Mouse (Mus musculus) midbrain, postnatal 0 days (tissue): ENCODE measurements at regions not wholly inside any gene's neighbourhood (a gene's known extent, or its start where the extent isn't known, plus 50 kb on each side); places are given as distances from the start of the nearest gene placed in this dataset.

Experiments used
- ATAC-seq: fragments of 200-750 bp; cut with Nextera tagmentation; 2 replicates; pipeline ENCODE4 v1.8.0; 2017; ENCODE audit warnings: moderate number of reproducible peaks, mild to moderate bottlenecking, moderate TSS enrichment, moderate library complexity; ENCODE audit not compliant: low FRiP score
- DNase-seq: peaks from one replicate; pipeline ENCODE4 v3.0.0-alpha.2; 2015; ENCODE audit warnings: low spot score
- H3K27ac ChIP-seq: fragments of 300-500 bp; sonication (generic); 2 replicates; pipeline ENCODE4 v1.5.1; 2014; ENCODE audit warnings: low read depth, mild to moderate bottlenecking, low read length, mixed read lengths
- H3K27me3 ChIP-seq: fragments of 300-500 bp; sonication (generic); 2 replicates; pipeline ENCODE4 v1.6.1; 2014; ENCODE audit warnings: low read length, control low read depth, mixed read lengths; ENCODE audit not compliant: insufficient read depth
- H3K36me3 ChIP-seq: fragments of 300-500 bp; sonication (generic); 2 replicates; pipeline ENCODE4 v1.6.1; 2014; ENCODE audit warnings: low read length, control low read depth, mixed read lengths; ENCODE audit not compliant: insufficient read depth
- H3K4me1 ChIP-seq: fragments of 300-500 bp; sonication (generic); 2 replicates; pipeline ENCODE4 v1.6.1; 2014; ENCODE audit warnings: mild to moderate bottlenecking, control low read depth, antibody characterized with exemption, low read length, mixed read lengths; ENCODE audit not compliant: insufficient read depth
- H3K4me2 ChIP-seq: fragments of 300-500 bp; sonication (generic); 2 replicates; pipeline ENCODE4 v1.6.1; 2014; ENCODE audit warnings: low read depth, mild to moderate bottlenecking, low read length, mixed read lengths; ENCODE audit not compliant: poor library complexity, severe bottlenecking
- H3K4me3 ChIP-seq: fragments of 300-500 bp; sonication (generic); 2 replicates; pipeline ENCODE4 v1.5.1; 2014; ENCODE audit warnings: low read depth, mild to moderate bottlenecking, low read length, moderate library complexity
- H3K9ac ChIP-seq: fragments of 300-500 bp; sonication (generic); replicated peaks from 2 replicates; pipeline ENCODE4 v1.6.1; 2014; ENCODE audit warnings: mild to moderate bottlenecking, low read length, moderate library complexity, mixed read lengths; ENCODE audit not compliant: poor library complexity, severe bottlenecking
- H3K9me3 ChIP-seq: fragments of 300-500 bp; sonication (generic); 2 replicates; pipeline ENCODE4 v1.6.1; 2016; ENCODE audit warnings: low read length, control low read depth
- CTCF ChIP-seq: IDR thresholded peaks from 2 replicates; pipeline ENCODE4 v1.5.1; 2016; ENCODE audit warnings: antibody characterized with exemption, mild to moderate bottlenecking
- WGBS: fragments of 180-500 bp; shearing (Covaris S2); extraction: QIAGEN DNeasy Blood & Tissue Kit; methylation state at CpG from one replicate; pipeline ENCODE4 v1.1.7; 2014; 5-methylcytosine and 5-hydroxymethylcytosine counted together

- WGBS = 83% methylated on average over 1 of the region's 1 CpGs
- H3K27me3 ChIP-seq = no peaks in the 10 kb centered on the region
- no peaks in the 10 kb centered on the region for H3K36me3 ChIP-seq
- DNase-seq (no peak), ATAC-seq (no peak)
- H3K4me3 ChIP-seq = no peak overlapping the region
- no peak overlapping the region for H3K9ac ChIP-seq
- no peak overlapping the region for H3K4me2 ChIP-seq
- no peak for TF ChIP-seq CTCF
- H3K9me3 ChIP-seq = no peaks in the 10 kb centered on the region
- H3K4me1 ChIP-seq = no peaks in the 10 kb centered on the region
- H3K27ac ChIP-seq = no peak overlapping the region
Measured at GRCm38 (mm10) chr11:56341731-56342130, 300.9 kb upstream of the Nmur2 start.

- no peak for TF ChIP-seq CTCF
- no peak for DNase-seq
Measured at GRCm38 (mm10) chr11:56341040-56341439, 300.2 kb upstream of the Nmur2 start.

GRCm38 (mm10) chr11:56338511-56338910 is 297.7 kb upstream of the Nmur2 start:
- Histone ChIP-seq H3K27ac (no peak overlapping the region), H3K4me3 (no peak overlapping the region), H3K27me3 (no peaks in the 10 kb centered on the region), H3K9me3 (no peaks in the 10 kb centered on the region), H3K4me2 (no peak overlapping the region), H3K36me3 (no peaks in the 10 kb centered on the region), H3K9ac (no peak overlapping the region), H3K4me1 (no peaks in the 10 kb centered on the region)
- no peak for TF ChIP-seq CTCF
- DNase-seq (no peak), ATAC-seq (no peak)
- 81% methylated on average over 2 of the region's 2 CpGs for WGBS

More at GRCm38 (mm10) chr11:56341040-56341439, 300.2 kb upstream of the Nmur2 start:
- H3K36me3 ChIP-seq = no peaks in the 10 kb centered on the region
- WGBS = 41% methylated on average over 2 of the region's 2 CpGs
- no peaks in the 10 kb centered on the region for H3K9me3 ChIP-seq
- H3K27me3 ChIP-seq = no peaks in the 10 kb centered on the region
- H3K4me2 ChIP-seq = no peak overlapping the region
- H3K27ac ChIP-seq = no peak overlapping the region
- H3K4me3 ChIP-seq = no peak overlapping the region
- no peaks in the 10 kb centered on the region for H3K4me1 ChIP-seq
- no peak for ATAC-seq
- no peak overlapping the region for H3K9ac ChIP-seq

GRCm38 (mm10) chr11:56335937-56336336 is 295.1 kb upstream of the Nmur2 start:
- H3K4me3 ChIP-seq = no peak overlapping the region
- no peak for TF ChIP-seq CTCF
- no peaks in the 10 kb centered on the region for H3K36me3 ChIP-seq
- no peak overlapping the region for H3K4me2 ChIP-seq
- ATAC-seq = no peak
- DNase-seq = no peak
- no peak overlapping the region for H3K9ac ChIP-seq
- no peaks in the 10 kb centered on the region for H3K4me1 ChIP-seq
- no peaks in the 10 kb centered on the region for H3K27me3 ChIP-seq
- H3K9me3 ChIP-seq = no peaks in the 10 kb centered on the region
- H3K27ac ChIP-seq = no peak overlapping the region

- H3K9me3 ChIP-seq = no peaks in the 10 kb centered on the region
- H3K27me3 ChIP-seq = no peaks in the 10 kb centered on the region
- H3K4me3 ChIP-seq = no peak overlapping the region
- no peaks in the 10 kb centered on the region for H3K36me3 ChIP-seq
- no peak overlapping the region for H3K9ac ChIP-seq
- WGBS = 90% methylated on average over 3 of the region's 3 CpGs
- no peak for TF ChIP-seq CTCF
- no peak overlapping the region for H3K4me2 ChIP-seq
- no peak overlapping the region for H3K27ac ChIP-seq
- no peak for DNase-seq
- no peak for ATAC-seq
- no peaks in the 10 kb centered on the region for H3K4me1 ChIP-seq
Measured at GRCm38 (mm10) chr11:56320293-56320692, 279.5 kb upstream of the Nmur2 start.

- Histone ChIP-seq H3K9me3 (no peaks in the 10 kb centered on the region), H3K36me3 (no peaks in the 10 kb centered on the region), H3K27me3 (no peaks in the 10 kb centered on the region), H3K4me1 (no peaks in the 10 kb centered on the region), H3K9ac (no peak overlapping the region), H3K27ac (no peak overlapping the region), H3K4me2 (no peak overlapping the region), H3K4me3 (no peak overlapping the region)
- ATAC-seq (no peak), DNase-seq (no peak)
- 77% methylated on average over 5 of the region's 5 CpGs for WGBS
- TF ChIP-seq CTCF = no peak
Measured at GRCm38 (mm10) chr11:56315221-56315987, 274.6 kb upstream of the Nmur2 start.
